Mouse (Mus musculus): ENCODE data around the gene Fry. TPM values are rescaled to one million over a fixed set of nuclear protein-coding genes. Genes with fewer than 3 reads are reported as not detected.

Fry gene
- polyA plus RNA-seq, 1 experiment: 28.4 TPM

DNA sequence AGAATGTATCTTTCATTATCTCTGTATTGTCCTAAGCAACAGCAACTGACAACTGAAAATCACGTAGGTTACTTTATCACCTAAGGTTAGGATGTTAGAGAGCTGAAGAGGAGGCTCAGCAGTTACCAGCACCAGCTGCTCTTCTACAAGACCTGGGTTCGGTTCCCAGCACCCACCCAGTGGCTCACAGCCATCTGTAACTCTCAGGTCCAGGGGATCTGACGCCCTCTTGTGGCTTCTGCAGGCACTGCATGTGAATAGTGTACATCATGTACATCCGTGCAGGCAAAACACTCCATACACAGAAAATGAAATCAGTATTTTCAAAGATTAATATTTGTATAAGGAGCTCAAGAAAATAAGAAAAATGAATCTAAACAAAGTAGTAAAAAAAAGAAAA, 341.4 kb downstream of the Fry start:
- Histone ChIP-seq H3K4me3 (ENCODE audit: low read depth, low read length) (no peak overlapping the region), H3K27me3 (ENCODE audit: control insufficient read depth, insufficient read depth, low read length, poor library complexity, severe bottlenecking) (no peaks in the 10 kb centered on the region), H3K27ac (ENCODE audit: insufficient read depth, low read length) (no peak overlapping the region), H3K9ac (ENCODE audit: low read depth, poor library complexity, severe bottlenecking) (no peak overlapping the region), H3K36me3 (ENCODE audit: control insufficient read depth, insufficient read depth, low read length, poor library complexity, severe bottlenecking) (no peaks in the 10 kb centered on the region), H3K9me3 (replicated peaks; ENCODE audit: control insufficient read depth, insufficient read depth, low read length, poor library complexity, severe bottlenecking) (no peaks in the 10 kb centered on the region), H3K4me1 (ENCODE audit: control insufficient read depth, insufficient read depth, low read length) (peaks cover 3% of the 10 kb centered on the region)
- TF ChIP-seq CTCF (IDR thresholded peaks at IDR 0.05; ENCODE audit: low read depth, low read length) (peak; percentile 55), EP300 (IDR thresholded peaks at IDR 0.05; ENCODE audit: insufficient read depth, low read depth, low read length) (no peak)

DNA sequence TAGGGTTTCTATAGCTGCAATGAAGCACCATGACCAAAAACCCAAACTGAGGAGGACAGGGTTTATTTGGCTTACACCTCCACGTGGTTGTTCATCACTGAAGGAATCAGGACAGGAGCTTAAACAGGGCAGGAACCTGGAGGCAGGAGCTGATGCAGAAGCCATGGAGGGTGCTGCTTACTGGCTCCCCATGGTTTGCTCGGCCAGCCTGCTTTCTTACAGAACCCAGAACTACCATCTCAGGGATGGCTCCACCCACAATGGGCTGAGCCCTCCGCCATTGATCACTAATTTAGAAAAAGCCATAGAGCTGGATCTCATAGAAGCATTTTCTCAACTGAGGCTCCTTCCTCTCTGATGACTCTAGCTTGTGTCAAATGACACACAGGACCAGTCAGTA, 346.3 kb downstream of the Fry start:
- Histone ChIP-seq H3K4me1 (ENCODE audit: control insufficient read depth, insufficient read depth, low read length) (no peaks in the 10 kb centered on the region), H3K27ac (ENCODE audit: insufficient read depth, low read length) (no peak overlapping the region), H3K4me3 (ENCODE audit: low read depth, low read length) (no peak overlapping the region), H3K9me3 (replicated peaks; ENCODE audit: control insufficient read depth, insufficient read depth, low read length, poor library complexity, severe bottlenecking) (no peaks in the 10 kb centered on the region), H3K27me3 (ENCODE audit: control insufficient read depth, insufficient read depth, low read length, poor library complexity, severe bottlenecking) (no peaks in the 10 kb centered on the region), H3K9ac (ENCODE audit: low read depth, poor library complexity, severe bottlenecking) (no peak overlapping the region), H3K36me3 (ENCODE audit: control insufficient read depth, insufficient read depth, low read length, poor library complexity, severe bottlenecking) (no peaks in the 10 kb centered on the region)
- TF ChIP-seq POLR2A (IDR thresholded peaks at IDR 0.05; ENCODE audit: insufficient read depth, low read length): no peak
- TF ChIP-seq EP300 (IDR thresholded peaks at IDR 0.05; ENCODE audit: insufficient read depth, low read depth, low read length): no peak
- TF ChIP-seq CTCF (IDR thresholded peaks at IDR 0.05; ENCODE audit: low read depth, low read length): no peak

DNA sequence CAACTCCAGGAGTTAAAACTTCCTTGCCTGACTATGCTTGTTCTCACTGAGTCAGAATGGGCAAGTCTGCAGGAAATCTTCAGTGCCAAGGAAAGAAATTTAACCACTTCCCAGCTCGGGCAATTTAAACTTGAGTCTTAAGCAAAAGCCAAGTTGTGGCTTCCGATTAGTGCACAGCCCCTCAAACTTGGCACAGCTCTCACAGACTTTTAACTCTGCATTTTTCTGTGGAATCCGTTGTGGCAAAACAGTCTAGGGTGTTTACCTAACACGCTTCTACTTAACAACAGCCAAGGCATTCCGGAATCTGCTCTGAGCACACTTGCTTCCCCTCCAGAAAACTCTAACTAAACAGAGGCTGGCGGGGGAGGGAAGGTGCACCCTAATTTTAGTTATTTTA, 346.8 kb downstream of the Fry start:
- Histone ChIP-seq H3K4me3 (ENCODE audit: low read depth, low read length) (no peak overlapping the region), H3K9ac (ENCODE audit: low read depth, poor library complexity, severe bottlenecking) (no peak overlapping the region), H3K27ac (ENCODE audit: insufficient read depth, low read length) (no peak overlapping the region), H3K4me1 (ENCODE audit: control insufficient read depth, insufficient read depth, low read length) (no peaks in the 10 kb centered on the region), H3K27me3 (ENCODE audit: control insufficient read depth, insufficient read depth, low read length, poor library complexity, severe bottlenecking) (no peaks in the 10 kb centered on the region), H3K9me3 (replicated peaks; ENCODE audit: control insufficient read depth, insufficient read depth, low read length, poor library complexity, severe bottlenecking) (no peaks in the 10 kb centered on the region), H3K36me3 (ENCODE audit: control insufficient read depth, insufficient read depth, low read length, poor library complexity, severe bottlenecking) (no peaks in the 10 kb centered on the region)
- no peak for TF ChIP-seq CTCF (IDR thresholded peaks at IDR 0.05; ENCODE audit: low read depth, low read length)
- TF ChIP-seq EP300 (IDR thresholded peaks at IDR 0.05; ENCODE audit: insufficient read depth, low read depth, low read length): no peak
- TF ChIP-seq POLR2A (IDR thresholded peaks at IDR 0.05; ENCODE audit: insufficient read depth, low read length): no peak

DNA sequence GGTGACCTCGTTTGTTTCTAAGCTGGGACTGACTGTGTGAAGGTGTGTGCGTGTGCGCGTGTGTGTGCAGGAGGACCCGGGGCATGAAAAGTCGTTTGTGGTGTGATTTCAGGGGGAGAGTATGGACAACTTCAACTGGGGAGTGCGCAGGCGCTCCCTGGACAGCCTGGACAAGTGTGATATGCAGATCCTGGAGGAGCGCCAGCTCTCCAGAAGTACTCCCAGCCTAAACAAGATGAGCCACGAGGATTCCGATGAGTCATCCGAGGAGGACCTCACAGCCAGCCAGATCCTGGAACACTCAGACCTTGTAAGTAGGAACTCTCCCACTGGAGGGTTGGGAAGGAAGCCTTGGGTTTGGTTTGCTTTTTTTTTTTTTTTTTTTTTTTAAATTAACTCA, 347.7 kb downstream of the Fry start:
- Histone ChIP-seq H3K36me3 (ENCODE audit: control insufficient read depth, insufficient read depth, low read length, poor library complexity, severe bottlenecking) (no peaks in the 10 kb centered on the region), H3K27me3 (ENCODE audit: control insufficient read depth, insufficient read depth, low read length, poor library complexity, severe bottlenecking) (no peaks in the 10 kb centered on the region)
- TF ChIP-seq POLR2A (IDR thresholded peaks at IDR 0.05; ENCODE audit: insufficient read depth, low read length) (no peak), CTCF (IDR thresholded peaks at IDR 0.05; ENCODE audit: low read depth, low read length) (no peak), EP300 (IDR thresholded peaks at IDR 0.05; ENCODE audit: insufficient read depth, low read depth, low read length) (no peak)

DNA sequence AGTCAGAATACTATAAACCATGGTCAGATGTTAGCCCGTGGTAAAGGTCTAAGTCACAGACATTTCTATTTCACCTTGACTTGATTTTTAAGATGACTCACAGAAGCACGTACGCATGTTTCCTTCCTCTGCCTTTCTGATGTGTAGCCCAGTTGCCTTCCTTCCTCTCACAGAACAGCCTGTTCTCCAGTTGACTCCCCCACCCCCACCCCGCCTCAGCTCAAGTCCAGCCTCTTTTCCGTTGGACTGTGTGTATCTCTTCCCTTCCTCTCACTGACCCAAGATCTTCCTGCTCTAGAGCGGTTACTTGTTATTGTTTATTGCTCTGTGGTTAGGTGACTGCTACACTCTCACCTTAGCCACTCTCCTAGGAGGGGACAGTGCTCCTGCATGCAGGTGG, 350.0 kb downstream of the Fry start:
- TF ChIP-seq CTCF (IDR thresholded peaks at IDR 0.05; ENCODE audit: low read depth, low read length): no peak
- no peak for TF ChIP-seq EP300 (IDR thresholded peaks at IDR 0.05; ENCODE audit: insufficient read depth, low read depth, low read length)
- TF ChIP-seq POLR2A (IDR thresholded peaks at IDR 0.05; ENCODE audit: insufficient read depth, low read length): no peak
- no peak overlapping the region for H3K27ac ChIP-seq (ENCODE audit: insufficient read depth, low read length)
- no peaks in the 10 kb centered on the region for H3K27me3 ChIP-seq (ENCODE audit: control insufficient read depth, insufficient read depth, low read length, poor library complexity, severe bottlenecking)
- no peaks in the 10 kb centered on the region for H3K36me3 ChIP-seq (ENCODE audit: control insufficient read depth, insufficient read depth, low read length, poor library complexity, severe bottlenecking)
- no peak overlapping the region for H3K4me3 ChIP-seq (ENCODE audit: low read depth, low read length)
- no peak overlapping the region for H3K9ac ChIP-seq (ENCODE audit: low read depth, poor library complexity, severe bottlenecking)
- no peaks in the 10 kb centered on the region for H3K4me1 ChIP-seq (ENCODE audit: control insufficient read depth, insufficient read depth, low read length)
- no peaks in the 10 kb centered on the region for H3K9me3 ChIP-seq (replicated peaks; ENCODE audit: control insufficient read depth, insufficient read depth, low read length, poor library complexity, severe bottlenecking)

More for the DNA sequence above, 347.7 kb downstream of the Fry start:
- Histone ChIP-seq H3K4me3 (ENCODE audit: low read depth, low read length) (no peak overlapping the region), H3K4me1 (ENCODE audit: control insufficient read depth, insufficient read depth, low read length) (no peaks in the 10 kb centered on the region), H3K9me3 (replicated peaks; ENCODE audit: control insufficient read depth, insufficient read depth, low read length, poor library complexity, severe bottlenecking) (no peaks in the 10 kb centered on the region), H3K27ac (ENCODE audit: insufficient read depth, low read length) (no peak overlapping the region), H3K9ac (ENCODE audit: low read depth, poor library complexity, severe bottlenecking) (no peak overlapping the region)

DNA sequence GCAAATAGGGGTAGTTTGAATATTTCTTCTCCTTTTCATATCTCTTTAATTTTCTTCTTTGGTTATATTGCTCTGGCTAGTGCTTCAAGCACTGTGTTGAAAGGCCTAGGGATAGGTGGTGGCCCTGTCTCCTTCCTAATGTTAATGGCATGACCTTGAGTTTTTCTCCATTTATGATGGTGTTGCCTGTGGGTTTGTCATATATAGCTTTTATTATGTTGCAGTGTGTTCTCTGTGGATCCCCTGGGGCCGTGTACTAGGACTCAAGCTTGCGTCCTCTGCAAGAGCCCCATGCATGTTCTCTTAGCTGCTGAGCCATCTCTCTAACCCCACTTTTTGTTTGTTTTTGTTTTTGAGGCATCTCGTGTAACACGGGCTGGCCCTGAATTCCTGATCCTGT, 358.9 kb downstream of the Fry start:
- Histone ChIP-seq H3K27ac (ENCODE audit: insufficient read depth, low read length) (no peak overlapping the region), H3K36me3 (ENCODE audit: control insufficient read depth, insufficient read depth, low read length, poor library complexity, severe bottlenecking) (no peaks in the 10 kb centered on the region), H3K9ac (ENCODE audit: low read depth, poor library complexity, severe bottlenecking) (no peak overlapping the region), H3K4me1 (ENCODE audit: control insufficient read depth, insufficient read depth, low read length) (no peaks in the 10 kb centered on the region), H3K9me3 (replicated peaks; ENCODE audit: control insufficient read depth, insufficient read depth, low read length, poor library complexity, severe bottlenecking) (no peaks in the 10 kb centered on the region), H3K27me3 (ENCODE audit: control insufficient read depth, insufficient read depth, low read length, poor library complexity, severe bottlenecking) (no peaks in the 10 kb centered on the region), H3K4me3 (ENCODE audit: low read depth, low read length) (no peak overlapping the region)
- no peak for TF ChIP-seq POLR2A (IDR thresholded peaks at IDR 0.05; ENCODE audit: insufficient read depth, low read length)
- TF ChIP-seq CTCF (IDR thresholded peaks at IDR 0.05; ENCODE audit: low read depth, low read length): no peak
- no peak for TF ChIP-seq EP300 (IDR thresholded peaks at IDR 0.05; ENCODE audit: insufficient read depth, low read depth, low read length)
